In genomic region chr2:131364689-131365088, GRCm38 (mm10) we compare ENCODE assay signal across 20 mouse cellular contexts.
"Had no signal": no experiment of that assay in that cellular context is flagged by ENCODE, and none has a peak within 500 bp of the region (broad histone marks: within the 10 kb centered on the region; RNA-seq: fewer than 3 reads in every experiment).

No protein-coding gene starts in this region.

- H3K36me3 ChIP-seq: liver, embryonic 12.5 days; lung, embryonic 15.5 days; midbrain, embryonic 10.5 days; midbrain, embryonic 12.5 days; neural tube, embryonic 13.5 days; neural tube, embryonic 15.5 days; stomach, embryonic 15.5 days had no signal

- H3K4me2 ChIP-seq: liver, embryonic 12.5 days; lung, embryonic 15.5 days; midbrain, embryonic 12.5 days; neural tube, embryonic 13.5 days; neural tube, embryonic 15.5 days; stomach, embryonic 15.5 days had no signal

- DNase-seq: lung, adult 2 months; lung, postnatal 14 days; lung, postnatal 4 days; midbrain, embryonic 14.5 days; retina, postnatal 1 day; right cerebral cortex, adult 18-20 months; thymus, adult 2 months; thymus, postnatal 25 days; thymus, postnatal 4 days had no signal

- H3K9ac ChIP-seq: liver, embryonic 12.5 days; liver, embryonic 14.5 days; lung, embryonic 15.5 days; midbrain, embryonic 12.5 days; neural tube, embryonic 13.5 days; neural tube, embryonic 15.5 days; stomach, embryonic 15.5 days had no signal

- H3K4me3 ChIP-seq: liver, embryonic 12.5 days; lung, embryonic 15.5 days; midbrain, embryonic 10.5 days; midbrain, embryonic 12.5 days; myocyte; neural tube, embryonic 13.5 days; neural tube, embryonic 15.5 days; stomach, embryonic 15.5 days had no signal

- H3K9me3 ChIP-seq: liver, embryonic 12.5 days; lung, embryonic 15.5 days; midbrain, embryonic 10.5 days; midbrain, embryonic 12.5 days; neural tube, embryonic 13.5 days; neural tube, embryonic 15.5 days; stomach, embryonic 15.5 days had no signal

- H3K4me1 ChIP-seq: liver, embryonic 12.5 days; lung, embryonic 15.5 days; midbrain, embryonic 10.5 days; midbrain, embryonic 12.5 days; neural tube, embryonic 13.5 days; neural tube, embryonic 15.5 days; stomach, embryonic 15.5 days had no signal

- ATAC-seq: liver, embryonic 12.5 days; midbrain, embryonic 16.5 days had no signal

- H3K27me3 ChIP-seq: lung, embryonic 15.5 days; midbrain, embryonic 12.5 days; neural tube, embryonic 13.5 days; neural tube, embryonic 15.5 days; stomach, embryonic 15.5 days had no signal

- H3K27ac ChIP-seq: liver, embryonic 12.5 days; liver, embryonic 14.5 days; lung, embryonic 15.5 days; midbrain, embryonic 10.5 days; midbrain, embryonic 12.5 days; neural tube, embryonic 13.5 days; neural tube, embryonic 15.5 days; stomach, embryonic 15.5 days; stomach, postnatal 0 days had no signal
